Mouse (Mus musculus) heart, adult 2 months (tissue): ENCODE data around the gene Parn.

Experiments used
- CTCF ChIP-seq: fragments of 200-600 bp; IDR thresholded peaks from 2 replicates; pipeline ENCODE4 v1.8.1; 2022; ENCODE audit warnings: antibody characterized with exemption, mild to moderate bottlenecking, moderate library complexity
- POLR2A ChIP-seq: fragments of 200-500 bp; IDR thresholded peaks from 2 replicates; pipeline ENCODE4 v1.6.1; 2011; ENCODE audit warnings: mild to moderate bottlenecking, low read depth, low read length, control low read depth; ENCODE audit not compliant: insufficient read depth

- TF ChIP-seq CTCF (no peak), POLR2A (no peak)
Observed at GRCm38 (mm10) chr16:13575306-13575705, 92.7 kb downstream of the Parn start.
